Mouse (Mus musculus) gastrocnemius, adult 2 months (tissue): Measurements from ENCODE around the gene Olfr1419. TPM values are rescaled to one million over a fixed set of nuclear protein-coding genes. Genes with fewer than 3 reads are reported as not detected.
A peak's percentile ranks its signal among the peaks of the same experiment; 100 is the strongest.

Experiments
- DNase-seq: peaks from one replicate; pipeline ENCODE4 v3.0.0; 2022
- H3K27ac ChIP-seq: fragments of 200-600 bp; 2 replicates; pipeline ENCODE4 v1.8.1; 2022; ENCODE audit warnings: mild to moderate bottlenecking
- H3K4me3 ChIP-seq: fragments of 200-600 bp; 2 replicates; pipeline ENCODE4 v1.8.1; 2022; ENCODE audit warnings: mild to moderate bottlenecking, moderate library complexity
- CTCF ChIP-seq: fragments of 200-600 bp; IDR thresholded peaks from 2 replicates; pipeline ENCODE4 v1.8.1; 2022; ENCODE audit warnings: antibody characterized with exemption, mild to moderate bottlenecking, moderate library complexity
- intact Hi-C: fragments of 180-260 bp; cut with DNase I; formaldehyde crosslinking; loops from one replicate; pipeline ENCODE4 v1.15.1; 2025
- microRNA-seq: library from miRNA; unstranded; fragments of <30 nt; microRNA quantifications from one replicate; pipeline ENCODE4 v1.2.0, GENCODE M21; 2021
- total RNA-seq, 2 experiments: library from RNA; stranded (reverse); gene quantifications; 2 replicates each; pipeline ENCODE4 v1.2.3; 2021

Olfr1419 gene
- total RNA-seq, 2 experiments from 2014 or later: not detected

- no peak overlapping the region for H3K4me3 ChIP-seq
Measured at GRCm38 (mm10) chr19:11854821-11855220, 20.1 kb downstream of the Olfr1419 start.

GRCm38 (mm10) chr19:11852652-11853051 is 22.3 kb downstream of the Olfr1419 start:
- Histone ChIP-seq H3K27ac (no peak overlapping the region), H3K4me3 (no peak overlapping the region)
- no peak for TF ChIP-seq CTCF
- DNase-seq: no peak
- intact Hi-C loops: no loop called here

More at GRCm38 (mm10) chr19:11854821-11855220, 20.1 kb downstream of the Olfr1419 start:
- no peak for DNase-seq
- H3K27ac ChIP-seq: no peak overlapping the region
- no peak for TF ChIP-seq CTCF
- intact Hi-C loops: no loop called here

- no peak for TF ChIP-seq CTCF
- no peak for DNase-seq
- Histone ChIP-seq H3K27ac (no peak overlapping the region), H3K4me3 (no peak overlapping the region)
- intact Hi-C loops: no loop called here
Measured at GRCm38 (mm10) chr19:11846333-11846732, 28.6 kb downstream of the Olfr1419 start.

DNA sequence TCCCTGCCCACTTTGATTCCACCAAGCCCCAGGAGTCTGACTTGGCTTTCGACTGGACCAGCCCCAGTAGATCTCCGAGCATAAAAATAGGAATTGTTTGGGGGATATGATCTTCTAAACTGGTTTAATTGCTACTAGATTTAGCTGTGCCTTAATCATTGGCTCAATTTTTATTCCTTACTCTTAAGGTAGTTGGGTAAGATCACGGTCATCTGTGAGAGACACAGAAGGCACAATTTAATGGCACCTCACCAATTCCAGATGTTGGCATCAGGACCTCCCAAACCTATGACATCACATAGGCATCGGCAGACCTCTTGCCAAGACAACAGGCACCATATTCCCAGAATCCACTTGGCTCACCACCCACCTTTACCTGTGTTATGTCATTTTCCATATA is 35.8 kb downstream of the Olfr1419 start, which contains the start of gene Olfr1417:
Gene Olfr1417 (minus strand): TSS at position 101 of the 400 bp plus-strand sequence.
- DNase-seq: no peak
- H3K4me3 ChIP-seq: no peak within 1 kb of the TSS
- intact Hi-C loops: no loop called here
- no peak within 1 kb of the TSS for H3K27ac ChIP-seq
- no peak for TF ChIP-seq CTCF

GRCm38 (mm10) chr19:11823346-11824065 is 51.4 kb downstream of the Olfr1419 start:
- intact Hi-C loops: no loop called here
- no peak overlapping the region for H3K4me3 ChIP-seq
- TF ChIP-seq CTCF: no peak
- H3K27ac ChIP-seq: no peak overlapping the region
- DNase-seq: no peak

DNA sequence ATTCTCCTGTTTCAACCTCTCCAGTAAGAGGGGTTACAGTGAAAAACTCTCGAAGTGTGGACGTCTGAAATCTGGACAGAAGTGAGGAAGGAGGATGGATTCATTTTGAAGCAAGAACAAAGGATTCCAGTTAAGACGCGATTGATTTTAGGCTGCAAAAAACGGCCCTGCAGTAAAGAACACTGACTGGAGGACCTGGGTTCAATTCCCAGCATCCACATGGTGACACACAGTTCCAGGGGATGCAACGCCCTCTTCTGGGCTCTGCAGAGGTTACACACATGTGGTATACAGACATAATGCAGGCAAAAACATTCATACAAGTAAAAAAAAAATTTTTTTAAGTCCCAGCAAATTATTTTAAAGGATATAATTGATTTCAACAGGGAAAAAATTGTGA is 54.7 kb downstream of the Olfr1419 start:
- intact Hi-C loops: loop anchor here (1.0 kb wide), 1 partner anchor 43 kb away; no protein-coding TSS in a partner anchor
- no peak for DNase-seq
- Histone ChIP-seq H3K4me3 (peak overlapping the region; percentile 92), H3K27ac (no peak overlapping the region)
- no peak for TF ChIP-seq CTCF

DNA sequence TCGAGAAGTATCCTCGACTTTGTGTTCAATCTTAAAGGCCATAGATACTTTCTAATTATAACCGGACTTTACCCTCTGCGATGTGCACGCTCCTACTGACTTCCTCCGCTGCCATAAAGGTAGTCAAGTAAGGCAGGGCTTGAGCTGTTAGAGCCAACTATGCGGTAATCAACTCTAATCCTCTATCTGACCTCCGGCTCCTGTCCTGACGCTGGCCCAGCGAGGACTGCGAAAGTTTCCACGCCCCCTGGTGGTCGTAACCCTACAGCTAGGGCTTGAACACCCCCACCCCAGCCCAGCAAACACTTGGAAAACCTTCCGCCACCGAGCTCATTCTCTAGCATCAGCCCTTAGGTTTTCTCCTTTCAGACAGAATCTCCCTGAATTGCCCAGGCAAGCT is 55.1 kb downstream of the Olfr1419 start:
- intact Hi-C loops: loop anchor here (1.0 to 2.0 kb wide), 2 partner anchors 42 to 193 kb away; no protein-coding TSS in a partner anchor
- Histone ChIP-seq H3K27ac (peak overlapping the region; percentile 83; the same call in 1 of the 2 replicates), H3K4me3 (peak overlapping the region; percentile 92)
- TF ChIP-seq CTCF: peak; percentile 74
- DNase-seq: peak; percentile 81

- H3K4me3 ChIP-seq: peak within 1 kb of the TSS; percentile 92
- DNase-seq: no peak
- intact Hi-C loops: loop anchor here (2.0 kb wide), 1 partner anchor 194 kb away; no protein-coding TSS in a partner anchor
- TF ChIP-seq CTCF: no peak
- H3K27ac ChIP-seq: peak within 1 kb of the TSS; percentile 83
Measured at GRCm38 (mm10) chr19:11819143-11819700, 55.7 kb downstream of the Olfr1419 start, which contains the start of gene Stx3. TSS of gene Stx3 (minus strand) at chr19:11819403.

Small RNAs within 50 kb of the gene (microRNA-seq; reads per million reads assigned to microRNA genes)
- gene Mir6994: not detected

Other genes starting within 250 kb of the Olfr1419 start
- gene Ms4a3, start 234.3 kb downstream of the Olfr1419 start, total RNA-seq: not detected
- not detected for gene Oosp2, start 214.5 kb downstream of the Olfr1419 start, total RNA-seq
- gene Oosp1, start 184.0 kb downstream of the Olfr1419 start, total RNA-seq: not detected
- gene Oosp3, start 178.1 kb downstream of the Olfr1419 start, total RNA-seq: not detected
- not detected for gene Gif, start 127.6 kb downstream of the Olfr1419 start, total RNA-seq
- gene Mrpl16, start 104.7 kb downstream of the Olfr1419 start, total RNA-seq: 10 to 100 TPM; 51.6 to 69.4 TPM
- 1 to 10 TPM; 1.7 to 2.6 TPM for gene Stx3, start 55.7 kb downstream of the Olfr1419 start, total RNA-seq
- gene Olfr1417, start 35.9 kb downstream of the Olfr1419 start, total RNA-seq: not detected
- not detected for gene Olfr1418, start 14.0 kb downstream of the Olfr1419 start, total RNA-seq
- not detected for gene Olfr1420, start 11.5 kb upstream of the Olfr1419 start, total RNA-seq
- 10 to 100 TPM; 24.3 to 29.3 TPM for gene Patl1, start 37.3 kb upstream of the Olfr1419 start, total RNA-seq
- 10 to 100 TPM; 54.3 to 62.9 TPM for gene Osbp, start 90.8 kb upstream of the Olfr1419 start, total RNA-seq
- not detected for gene Olfr1423, start 166.2 kb upstream of the Olfr1419 start, total RNA-seq
- gene Olfr1424, start 187.6 kb upstream of the Olfr1419 start, total RNA-seq: not detected
- not detected for gene Olfr1425, start 202.6 kb upstream of the Olfr1419 start, total RNA-seq
- not detected for gene Olfr1426, start 216.9 kb upstream of the Olfr1419 start, total RNA-seq
- not detected for gene Olfr1427, start 228.2 kb upstream of the Olfr1419 start, total RNA-seq
- not detected for gene Olfr1428, start 240.8 kb upstream of the Olfr1419 start, total RNA-seq
- not detected for gene Olfr76, start 248.1 kb upstream of the Olfr1419 start, total RNA-seq